Mouse (Mus musculus): ENCODE results near the gene BC029722.

DNA sequence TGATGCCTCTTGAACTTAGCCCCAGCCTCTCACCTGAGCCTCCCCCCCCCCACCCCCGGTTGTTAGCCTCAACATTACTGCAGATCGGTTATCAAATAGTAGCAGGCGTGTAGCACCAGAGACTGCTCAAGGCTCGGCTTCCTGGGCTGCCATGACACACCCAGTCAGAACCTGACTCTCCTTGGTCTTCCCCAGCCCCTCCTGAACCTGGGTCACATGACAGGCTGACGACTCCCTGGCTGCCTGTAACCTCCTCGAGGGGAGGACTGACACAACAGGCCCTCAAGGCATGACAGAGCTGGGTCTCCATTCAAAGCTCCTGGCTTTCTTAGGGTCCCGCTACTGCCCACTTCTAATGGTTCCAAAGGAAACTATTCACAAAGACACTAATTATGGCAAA is 30.2 kb upstream of the BC029722 start:
- TF ChIP-seq POLR2A (IDR thresholded peaks at IDR 0.05; ENCODE audit: extremely low read depth, insufficient read depth, low read length) (no peak), CTCF (IDR thresholded peaks at IDR 0.05; ENCODE audit: low read depth, low read length) (no peak)

Measured in liver, adult 2 months (tissue).